Mouse (Mus musculus) stomach, embryonic 14.5 days (tissue): ENCODE measurements at regions not wholly inside any gene's neighbourhood (a gene's known extent, or its start where the extent isn't known, plus 50 kb on each side); places are given as distances from the start of the nearest gene placed in this dataset.
"Not testable (repeated sequence)": the region's sequence is repeated elsewhere in the genome, so short reads cannot be mapped to it uniquely, and the experiment has no call there.

Experiments used
- ATAC-seq: fragments of 200-750 bp; cut with Nextera tagmentation; 2 replicates; pipeline ENCODE4 v1.8.0; 2017; ENCODE audit warnings: low read depth, moderate TSS enrichment; ENCODE audit not compliant: insufficient number of reproducible peaks, insufficient read depth, low FRiP score
- H3K27ac ChIP-seq: fragments of 300-500 bp; sonication (generic); 2 replicates; pipeline ENCODE4 v1.5.1; 2014; ENCODE audit warnings: mild to moderate bottlenecking, low read length, moderate library complexity, mixed read lengths
- H3K27me3 ChIP-seq: fragments of 300-500 bp; sonication (generic); 2 replicates; pipeline ENCODE4 v1.6.1; 2014; ENCODE audit warnings: low read length, control low read depth, mixed read lengths; ENCODE audit not compliant: control insufficient read depth, insufficient read depth
- H3K36me3 ChIP-seq: fragments of 300-500 bp; sonication (generic); 2 replicates; pipeline ENCODE4 v1.6.1; 2014; ENCODE audit warnings: mild to moderate bottlenecking, control low read depth, low read length, moderate library complexity, mixed read lengths; ENCODE audit not compliant: control insufficient read depth, insufficient read depth
- H3K4me1 ChIP-seq: fragments of 300-500 bp; sonication (generic); 2 replicates; pipeline ENCODE4 v1.6.1; 2014; ENCODE audit warnings: low read length, control low read depth, mixed read lengths; ENCODE audit not compliant: control insufficient read depth, insufficient read depth
- H3K4me2 ChIP-seq: fragments of 300-500 bp; sonication (generic); replicated peaks from 2 replicates; pipeline ENCODE4 v1.6.1; 2014; ENCODE audit warnings: low read depth, low read length, control low read depth
- H3K4me3 ChIP-seq: fragments of 300-500 bp; sonication (generic); 2 replicates; pipeline ENCODE4 v1.5.1; 2014; ENCODE audit warnings: low read depth, low read length, control low read depth
- H3K9ac ChIP-seq: fragments of 300-500 bp; sonication (generic); replicated peaks from 2 replicates; pipeline ENCODE4 v1.6.1; 2014; ENCODE audit warnings: low read depth, mild to moderate bottlenecking, control low read depth, low read length, moderate library complexity, mixed read lengths
- H3K9me3 ChIP-seq: fragments of 300-500 bp; sonication (generic); 2 replicates; pipeline ENCODE4 v1.6.1; 2016; ENCODE audit warnings: low read depth, low read length, control low read depth; ENCODE audit not compliant: control insufficient read depth
- WGBS: fragments of 180-500 bp; shearing (Covaris S2); extraction: QIAGEN DNeasy Blood & Tissue Kit; methylation state at CpG from one replicate; pipeline ENCODE4 v1.1.7; 2014; 5-methylcytosine and 5-hydroxymethylcytosine counted together

- no peaks in the 10 kb centered on the region for H3K4me1 ChIP-seq
- no peak overlapping the region for H3K4me2 ChIP-seq
- H3K9ac ChIP-seq: no peak overlapping the region
- no peak overlapping the region for H3K4me3 ChIP-seq
- H3K36me3 ChIP-seq: no peaks in the 10 kb centered on the region
- H3K9me3 ChIP-seq: no peaks in the 10 kb centered on the region
- WGBS: 71% methylated on average over 4 of the region's 4 CpGs
- no peaks in the 10 kb centered on the region for H3K27me3 ChIP-seq
- no peak for ATAC-seq
- no peak overlapping the region for H3K27ac ChIP-seq
Observed at GRCm38 (mm10) chr3:81805745-81806144, 126.7 kb upstream of the Ctso start.

GRCm38 (mm10) chr3:81809604-81810003 lies 122.8 kb upstream of the Ctso start:
- H3K4me2 ChIP-seq: no peak overlapping the region
- no peaks in the 10 kb centered on the region for H3K4me1 ChIP-seq
- 85% methylated on average over 2 of the region's 2 CpGs for WGBS
- ATAC-seq: no peak
- no peaks in the 10 kb centered on the region for H3K36me3 ChIP-seq
- H3K9ac ChIP-seq: no peak overlapping the region
- H3K9me3 ChIP-seq: no peaks in the 10 kb centered on the region
- no peaks in the 10 kb centered on the region for H3K27me3 ChIP-seq
- no peak overlapping the region for H3K4me3 ChIP-seq
- no peak overlapping the region for H3K27ac ChIP-seq

GRCm38 (mm10) chr3:81820304-81820703 lies 112.1 kb upstream of the Ctso start:
- H3K27me3 ChIP-seq: no peaks in the 10 kb centered on the region
- H3K27ac ChIP-seq: no peak overlapping the region
- H3K9me3 ChIP-seq: no peaks in the 10 kb centered on the region
- H3K4me3 ChIP-seq: no peak overlapping the region
- H3K9ac ChIP-seq: no peak overlapping the region
- H3K4me2 ChIP-seq: no peak overlapping the region
- ATAC-seq: no peak
- no peaks in the 10 kb centered on the region for H3K36me3 ChIP-seq
- WGBS: 50% methylated on average over 2 of the region's 2 CpGs
- H3K4me1 ChIP-seq: no peaks in the 10 kb centered on the region

- H3K4me1 ChIP-seq: no peaks in the 10 kb centered on the region
- no peaks in the 10 kb centered on the region for H3K36me3 ChIP-seq
- H3K9ac ChIP-seq: no peak overlapping the region
- no peaks in the 10 kb centered on the region for H3K27me3 ChIP-seq
- WGBS: no CpG with 5 or more reads among the region's 2 CpGs
- no peak for ATAC-seq
- no peak overlapping the region for H3K4me3 ChIP-seq
- no peak overlapping the region for H3K27ac ChIP-seq
- no peak overlapping the region for H3K4me2 ChIP-seq
- H3K9me3 ChIP-seq: no peaks in the 10 kb centered on the region
Observed at GRCm38 (mm10) chr3:81829525-81829924, 102.9 kb upstream of the Ctso start.

- Histone ChIP-seq H3K27ac (no peak overlapping the region), H3K36me3 (no peaks in the 10 kb centered on the region), H3K4me3 (no peak overlapping the region), H3K4me1 (no peaks in the 10 kb centered on the region), H3K4me2 (no peak overlapping the region), H3K9me3 (no peaks in the 10 kb centered on the region), H3K9ac (no peak overlapping the region), H3K27me3 (no peaks in the 10 kb centered on the region)
- no peak for ATAC-seq
Observed at GRCm38 (mm10) chr3:81829966-81830599, 102.3 kb upstream of the Ctso start.

- peak; percentile 75 for ATAC-seq
- H3K4me3 ChIP-seq: no peak overlapping the region
- H3K4me1 ChIP-seq: 0 out of 2 replicates have a peak, but pooled peaks cover 6% of the 10 kb centered on the region
- H3K27ac ChIP-seq: peak overlapping the region; percentile 48; the same call in 1 of the 2 replicates
- H3K9me3 ChIP-seq: no peaks in the 10 kb centered on the region
- H3K27me3 ChIP-seq: no peaks in the 10 kb centered on the region
- peak overlapping the region; percentile 39 for H3K4me2 ChIP-seq
- H3K9ac ChIP-seq: 0 out of 2 replicates have a peak overlapping the region, but pooled peaks have one; percentile 6
- WGBS: 4% methylated on average over 11 of the region's 11 CpGs
- H3K36me3 ChIP-seq: no peaks in the 10 kb centered on the region
Observed at GRCm38 (mm10) chr3:81835380-81836157, 96.8 kb upstream of the Ctso start.

GRCm38 (mm10) chr3:81836478-81836877 lies 95.9 kb upstream of the Ctso start:
- Histone ChIP-seq H3K9ac (no peak overlapping the region), H3K4me3 (no peak overlapping the region), H3K36me3 (no peaks in the 10 kb centered on the region), H3K9me3 (no peaks in the 10 kb centered on the region), H3K27ac (no peak overlapping the region), H3K27me3 (no peaks in the 10 kb centered on the region), H3K4me1 (0 out of 2 replicates have a peak, but pooled peaks cover 6% of the 10 kb centered on the region), H3K4me2 (no peak overlapping the region)
- 71% methylated on average over 7 of the region's 7 CpGs for WGBS
- ATAC-seq: no peak

- not testable (repeated sequence) for H3K27me3 ChIP-seq, H3K9ac ChIP-seq, H3K9me3 ChIP-seq, H3K27ac ChIP-seq, H3K4me1 ChIP-seq, H3K4me3 ChIP-seq, ATAC-seq, H3K4me2 ChIP-seq, H3K36me3 ChIP-seq
- 88% methylated on average over 9 of the region's 9 CpGs for WGBS
Observed at GRCm38 (mm10) chr3:81838121-81838520, 94.3 kb upstream of the Ctso start.
